Mouse (Mus musculus) neural tube, embryonic 11.5 days (tissue): ENCODE measurements at regions not wholly inside any gene's neighbourhood (a gene's known extent, or its start where the extent isn't known, plus 50 kb on each side); places are given as distances from the start of the nearest gene placed in this dataset.

ENCODE experiments used
- ATAC-seq: fragments of 200-750 bp; cut with Nextera tagmentation; 2 replicates; pipeline ENCODE4 v1.8.0; 2017; ENCODE audit warnings: moderate number of reproducible peaks, mild to moderate bottlenecking, moderate TSS enrichment, moderate library complexity; ENCODE audit not compliant: insufficient read depth, low FRiP score, low TSS enrichment
- DNase-seq: peaks from one replicate; pipeline ENCODE4 v3.0.0-alpha.2; 2015; ENCODE audit warnings: low spot score
- H3K27ac ChIP-seq: fragments of 300-500 bp; sonication (generic); 2 replicates; pipeline ENCODE4 v1.5.1; 2014; ENCODE audit warnings: low read depth, mild to moderate bottlenecking, low read length
- H3K27me3 ChIP-seq: fragments of 300-500 bp; sonication (generic); 2 replicates; pipeline ENCODE4 v1.6.1; 2014; ENCODE audit warnings: mild to moderate bottlenecking, low read length, mixed read lengths; ENCODE audit not compliant: control insufficient read depth, insufficient read depth
- H3K36me3 ChIP-seq: fragments of 300-500 bp; sonication (generic); 2 replicates; pipeline ENCODE4 v1.6.1; 2014; ENCODE audit warnings: mild to moderate bottlenecking, low read length, moderate library complexity, mixed read lengths; ENCODE audit not compliant: control insufficient read depth, insufficient read depth
- H3K4me1 ChIP-seq: fragments of 300-500 bp; sonication (generic); 2 replicates; pipeline ENCODE4 v1.6.1; 2014; ENCODE audit warnings: low read length, mixed read lengths; ENCODE audit not compliant: control insufficient read depth, insufficient read depth
- H3K4me2 ChIP-seq: fragments of 300-500 bp; sonication (generic); 2 replicates; pipeline ENCODE4 v1.6.1; 2014; ENCODE audit warnings: low read depth, mild to moderate bottlenecking, moderate library complexity
- H3K4me3 ChIP-seq: fragments of 300-500 bp; sonication (generic); 2 replicates; pipeline ENCODE4 v1.5.1; 2014; ENCODE audit warnings: low read depth, low read length
- H3K9ac ChIP-seq: fragments of 300-500 bp; sonication (generic); 2 replicates; pipeline ENCODE4 v1.6.1; 2014; ENCODE audit warnings: mild to moderate bottlenecking, low read length
- H3K9me3 ChIP-seq: fragments of 300-500 bp; sonication (generic); 2 replicates; pipeline ENCODE4 v1.6.1; 2016; ENCODE audit warnings: low read length; ENCODE audit not compliant: control insufficient read depth
- WGBS: fragments of 180-500 bp; shearing (Covaris S2); extraction: QIAGEN DNeasy Blood & Tissue Kit; methylation state at CpG from one replicate; pipeline ENCODE4 v1.1.7; 2014; 5-methylcytosine and 5-hydroxymethylcytosine counted together

DNA sequence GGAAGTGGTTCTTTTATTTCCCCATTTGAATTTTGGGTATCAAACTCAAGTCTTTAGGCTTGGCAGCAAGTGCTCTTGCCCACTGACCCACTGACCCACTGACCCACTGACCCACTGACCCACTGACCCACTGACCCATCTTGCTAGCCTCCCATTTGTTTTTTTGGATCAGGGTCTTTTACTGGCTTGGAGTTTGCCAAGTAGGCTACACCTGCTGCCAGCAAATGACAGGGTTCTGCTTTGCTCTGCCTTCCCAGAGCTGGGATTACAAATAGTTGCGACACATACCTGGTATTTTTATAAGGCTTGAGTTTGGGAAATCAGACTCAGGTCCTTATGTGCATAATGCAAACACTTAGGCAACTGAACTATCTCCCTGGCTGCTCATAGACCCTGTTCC is 226.7 kb upstream of the Il12b start:
- no peak overlapping the region for H3K4me3 ChIP-seq
- no peaks in the 10 kb centered on the region for H3K36me3 ChIP-seq
- DNase-seq (no peak), ATAC-seq (no peak)
- no peaks in the 10 kb centered on the region for H3K4me1 ChIP-seq
- H3K4me2 ChIP-seq, result no peak overlapping the region
- H3K27ac ChIP-seq, result no peak overlapping the region
- 90% methylated on average over 1 of the region's 1 CpGs for WGBS
- H3K27me3 ChIP-seq, result no peaks in the 10 kb centered on the region
- H3K9ac ChIP-seq, result no peak overlapping the region
- no peaks in the 10 kb centered on the region for H3K9me3 ChIP-seq

DNA sequence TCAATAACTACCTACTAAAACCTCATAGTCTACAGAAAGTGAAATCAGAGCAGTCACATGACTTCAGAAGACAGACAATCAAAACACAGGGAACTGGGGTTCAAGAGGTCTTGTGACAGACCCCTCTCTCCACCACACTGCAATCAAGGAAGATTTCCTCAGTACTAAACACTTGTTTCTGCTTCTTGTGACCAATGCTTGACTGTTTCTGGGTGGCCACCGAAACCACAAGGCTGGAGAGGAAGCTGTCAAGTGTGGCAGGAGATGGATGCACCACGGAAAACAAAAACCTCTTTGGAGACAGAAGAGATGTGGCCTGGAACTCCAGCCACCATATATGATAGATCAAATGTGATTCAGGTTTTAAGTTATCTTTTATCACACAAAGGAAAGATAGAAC is 225.3 kb upstream of the Il12b start:
- H3K4me2 ChIP-seq, result no peak overlapping the region
- H3K27me3 ChIP-seq, result no peaks in the 10 kb centered on the region
- DNase-seq, result no peak
- no peak for ATAC-seq
- 82% methylated on average over 2 of the region's 2 CpGs for WGBS
- H3K4me1 ChIP-seq, result no peaks in the 10 kb centered on the region
- no peak overlapping the region for H3K4me3 ChIP-seq
- H3K9ac ChIP-seq, result no peak overlapping the region
- no peak overlapping the region for H3K27ac ChIP-seq
- no peaks in the 10 kb centered on the region for H3K36me3 ChIP-seq
- H3K9me3 ChIP-seq, result no peaks in the 10 kb centered on the region

DNA sequence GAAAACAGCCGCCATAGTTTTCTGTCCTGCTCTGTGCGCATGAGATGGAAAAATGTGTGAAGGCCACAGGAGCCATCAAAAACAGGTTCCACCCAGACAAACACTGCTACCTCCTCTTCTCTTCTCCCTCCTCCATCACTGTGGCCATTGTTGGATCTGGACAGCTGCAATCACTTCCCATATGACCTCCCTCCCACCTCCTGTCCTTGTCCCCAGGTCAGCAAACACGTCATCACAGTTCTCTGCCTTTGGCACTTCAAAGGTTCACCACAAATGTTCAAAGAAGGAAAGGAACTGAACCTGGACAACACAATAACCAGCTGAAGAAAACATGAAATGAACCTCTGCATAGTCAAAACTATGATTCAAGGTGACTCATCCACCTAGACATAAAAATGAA is 220.2 kb upstream of the Il12b start:
- Histone ChIP-seq H3K27ac (no peak overlapping the region), H3K27me3 (no peaks in the 10 kb centered on the region), H3K4me2 (no peak overlapping the region), H3K9ac (no peak overlapping the region), H3K36me3 (no peaks in the 10 kb centered on the region), H3K4me1 (no peaks in the 10 kb centered on the region), H3K9me3 (no peaks in the 10 kb centered on the region), H3K4me3 (no peak overlapping the region)
- 76% methylated on average over 3 of the region's 3 CpGs for WGBS
- ATAC-seq, result no peak
- DNase-seq, result no peak

DNA sequence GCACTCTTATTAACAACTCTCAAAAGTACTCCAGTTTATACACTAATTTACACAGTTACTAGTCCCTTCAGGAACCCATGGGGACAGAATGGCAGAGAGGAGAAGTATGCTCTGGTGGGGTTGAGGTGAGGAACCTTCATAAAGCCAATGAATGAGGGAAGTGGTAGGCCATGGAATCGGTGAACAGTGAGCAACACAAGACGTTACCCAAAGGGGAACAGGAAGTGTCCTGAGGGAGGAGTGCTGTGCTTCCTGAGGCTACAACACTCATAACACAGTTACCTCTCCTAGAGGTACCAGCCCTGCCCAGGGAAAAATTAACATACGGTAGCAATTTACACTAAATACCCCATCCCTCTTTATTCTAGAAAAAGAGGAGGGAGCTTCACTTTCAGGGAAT is 216.0 kb upstream of the Il12b start:
- H3K4me1 ChIP-seq, result no peaks in the 10 kb centered on the region
- no peak overlapping the region for H3K27ac ChIP-seq
- H3K4me2 ChIP-seq, result no peak overlapping the region
- H3K27me3 ChIP-seq, result no peaks in the 10 kb centered on the region
- DNase-seq, result no peak
- no peaks in the 10 kb centered on the region for H3K9me3 ChIP-seq
- no peak overlapping the region for H3K4me3 ChIP-seq
- no peak overlapping the region for H3K9ac ChIP-seq
- WGBS, result 91% methylated on average over 3 of the region's 3 CpGs
- no peaks in the 10 kb centered on the region for H3K36me3 ChIP-seq
- no peak for ATAC-seq

DNA sequence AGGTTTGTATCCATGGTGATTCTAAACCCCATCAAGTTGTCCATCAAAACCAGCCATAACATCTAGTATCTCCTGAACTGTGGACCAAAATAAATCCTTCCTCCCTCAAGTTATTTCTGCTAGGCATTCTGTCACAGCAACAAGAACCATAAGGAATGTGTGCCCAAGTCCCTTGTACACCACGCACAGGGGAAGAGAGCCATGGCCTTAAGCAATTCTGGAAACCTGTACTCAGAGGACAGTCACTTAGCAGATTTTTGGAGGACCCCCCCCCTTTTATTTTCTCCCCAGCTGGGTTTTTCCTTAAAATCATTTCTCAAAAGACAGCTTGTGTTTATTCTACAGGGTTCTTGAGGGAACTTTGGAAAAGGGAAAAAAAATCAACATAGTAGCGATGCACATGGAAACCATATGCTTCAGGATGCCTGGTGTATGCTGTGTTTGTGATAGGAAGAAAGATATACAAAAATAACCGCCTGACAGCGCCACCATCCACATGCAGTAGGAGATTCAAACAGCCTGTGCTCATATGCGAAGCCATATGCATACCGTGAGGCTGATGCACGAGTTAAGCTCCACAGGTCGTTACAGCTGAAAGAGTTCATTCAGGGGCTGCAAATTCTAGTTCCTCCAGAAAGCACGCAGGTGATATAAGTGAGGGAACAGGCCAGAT is 214.5 kb upstream of the Il12b start:
- no peaks in the 10 kb centered on the region for H3K4me1 ChIP-seq
- 75% methylated on average over 9 of the region's 9 CpGs for WGBS
- no peak for DNase-seq
- ATAC-seq, result no peak
- H3K27me3 ChIP-seq, result no peaks in the 10 kb centered on the region
- no peak overlapping the region for H3K9ac ChIP-seq
- H3K4me3 ChIP-seq, result no peak overlapping the region
- H3K9me3 ChIP-seq, result no peaks in the 10 kb centered on the region
- H3K4me2 ChIP-seq, result no peak overlapping the region
- no peaks in the 10 kb centered on the region for H3K36me3 ChIP-seq
- no peak overlapping the region for H3K27ac ChIP-seq

DNA sequence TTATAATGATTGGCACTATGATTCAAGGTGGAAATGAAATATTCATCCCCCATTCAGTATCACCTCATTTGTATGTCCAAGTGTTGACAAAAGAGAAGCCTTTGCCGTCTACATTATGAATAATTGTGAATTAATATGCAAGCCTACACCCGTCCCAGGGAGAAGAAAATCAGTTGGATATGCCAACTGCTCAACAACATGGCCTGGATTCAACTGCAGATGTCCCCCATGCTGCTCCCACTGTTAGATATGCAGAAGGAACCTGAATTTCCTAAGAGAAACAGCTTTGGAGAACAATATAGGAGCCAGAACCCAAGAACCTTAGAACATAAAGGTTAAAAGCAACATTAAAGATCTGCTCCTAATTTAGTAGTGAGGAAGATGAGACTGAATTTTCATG is 211.7 kb upstream of the Il12b start:
- Histone ChIP-seq H3K27me3 (no peaks in the 10 kb centered on the region), H3K27ac (no peak overlapping the region), H3K9ac (no peak overlapping the region), H3K4me3 (no peak overlapping the region), H3K9me3 (no peaks in the 10 kb centered on the region), H3K4me2 (no peak overlapping the region), H3K4me1 (no peaks in the 10 kb centered on the region), H3K36me3 (no peaks in the 10 kb centered on the region)
- no peak for ATAC-seq
- WGBS, result 78% methylated on average over 2 of the region's 2 CpGs
- no peak for DNase-seq

DNA sequence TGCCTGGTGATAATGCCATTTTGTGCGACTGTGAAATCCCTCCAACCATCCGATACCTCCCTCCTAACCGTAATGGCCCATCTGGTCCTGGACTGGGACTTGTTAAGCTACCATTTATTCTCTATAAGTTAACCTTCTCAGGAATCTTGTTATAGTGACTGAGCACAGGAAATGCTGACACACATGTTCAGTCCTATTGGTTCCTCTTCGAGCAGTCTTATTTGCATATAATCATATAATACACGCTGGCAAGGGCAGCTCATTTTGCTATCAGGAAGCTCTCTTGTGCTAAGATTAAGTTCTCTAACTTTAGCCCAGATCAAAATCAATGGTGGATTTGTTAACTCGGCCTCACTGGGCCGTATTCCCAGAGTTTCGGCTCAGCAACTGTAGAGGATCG is 206.1 kb upstream of the Il12b start:
- DNase-seq (no peak), ATAC-seq (no peak)
- H3K27me3 ChIP-seq, result no peaks in the 10 kb centered on the region
- no peak overlapping the region for H3K27ac ChIP-seq
- no peak overlapping the region for H3K4me2 ChIP-seq
- H3K36me3 ChIP-seq, result no peaks in the 10 kb centered on the region
- no peak overlapping the region for H3K9ac ChIP-seq
- H3K4me1 ChIP-seq, result no peaks in the 10 kb centered on the region
- WGBS, result 91% methylated on average over 9 of the region's 9 CpGs
- no peak overlapping the region for H3K4me3 ChIP-seq
- no peaks in the 10 kb centered on the region for H3K9me3 ChIP-seq

DNA sequence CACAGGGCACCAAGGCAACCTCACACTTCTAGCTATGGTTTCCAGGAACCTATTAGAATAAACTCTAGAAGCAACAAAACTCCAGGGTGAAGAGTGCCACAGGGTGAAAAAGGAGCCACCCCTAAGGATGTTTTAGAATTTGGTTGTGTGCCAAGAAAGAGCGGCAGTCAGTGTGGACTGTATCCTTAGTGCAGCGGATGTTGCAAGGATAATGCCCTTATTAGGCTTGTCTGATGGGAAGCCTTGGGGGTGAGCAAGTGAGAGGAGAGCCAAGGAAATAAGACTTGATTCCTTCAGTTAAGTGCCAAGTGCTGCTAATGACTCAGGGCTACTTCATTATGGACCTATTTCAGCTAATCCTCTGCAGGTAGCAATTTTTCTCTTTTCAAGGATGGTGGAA is 197.1 kb upstream of the Il12b start:
- no peaks in the 10 kb centered on the region for H3K36me3 ChIP-seq
- DNase-seq (no peak), ATAC-seq (no peak)
- no peak overlapping the region for H3K27ac ChIP-seq
- H3K9ac ChIP-seq, result no peak overlapping the region
- no peak overlapping the region for H3K4me3 ChIP-seq
- no peak overlapping the region for H3K4me2 ChIP-seq
- WGBS, result 89% methylated on average over 2 of the region's 2 CpGs
- H3K9me3 ChIP-seq, result no peaks in the 10 kb centered on the region
- H3K4me1 ChIP-seq, result no peaks in the 10 kb centered on the region
- no peaks in the 10 kb centered on the region for H3K27me3 ChIP-seq

DNA sequence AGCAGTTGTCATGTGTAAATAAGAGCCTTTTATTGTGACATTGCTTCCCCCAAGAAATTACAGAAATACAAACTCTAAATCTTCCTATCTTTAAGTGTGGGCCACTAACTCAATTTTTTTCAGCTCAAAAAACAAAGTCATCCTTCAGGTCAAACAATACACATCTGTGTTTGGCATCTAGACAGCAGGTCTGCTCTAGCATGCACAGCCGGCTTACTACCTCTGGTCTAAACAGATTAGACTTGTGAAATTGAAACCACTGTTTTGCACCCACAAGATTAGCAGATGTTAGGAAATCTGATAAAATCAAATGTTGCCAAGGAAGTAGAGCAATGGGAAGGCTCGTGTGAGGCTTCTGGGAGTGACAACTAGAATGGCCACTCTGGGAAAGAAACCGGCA is 195.5 kb upstream of the Il12b start:
- ATAC-seq, result no peak
- Histone ChIP-seq H3K4me1 (no peaks in the 10 kb centered on the region), H3K27ac (no peak overlapping the region), H3K4me2 (no peak overlapping the region), H3K4me3 (no peak overlapping the region), H3K27me3 (no peaks in the 10 kb centered on the region), H3K9me3 (no peaks in the 10 kb centered on the region), H3K9ac (no peak overlapping the region), H3K36me3 (no peaks in the 10 kb centered on the region)
- DNase-seq, result no peak
- 80% methylated on average over 3 of the region's 3 CpGs for WGBS
